ENCODE assay signal across 8 mouse cellular contexts in genomic region chr2:167989310-167989709, GRCm38 (mm10). TPM values are rescaled to one million over a fixed set of nuclear protein-coding genes. Genes with fewer than 3 reads are reported as not detected.
DNase-seq lines count a peak whose midpoint lies in the region; ATAC-seq and TF ChIP-seq lines count a peak whose summit lies in the region.

No protein-coding gene starts in this region.

- H3K27ac ChIP-seq in limb, embryonic 12.5 days = no peak overlapping the region
- peak overlapping the region; percentile 49 for H3K27ac ChIP-seq in stomach, postnatal 0 days (replicated peaks)

- H3K36me3 ChIP-seq in limb, embryonic 12.5 days = no peaks in the 10 kb centered on the region
- no peaks in the 10 kb centered on the region for H3K36me3 ChIP-seq in stomach, postnatal 0 days (ENCODE audit: control insufficient read depth, insufficient read depth, low read length)

- H3K9ac ChIP-seq in limb, embryonic 12.5 days (replicated peaks) = peak overlapping the region; percentile 12; the same call in 1 of the 2 replicates
- H3K9ac ChIP-seq in stomach, postnatal 0 days (ENCODE audit: low read length) = 0 out of 2 replicates have a peak overlapping the region, but pooled peaks have one; percentile 31

- peak; percentile 66 for DNase-seq in gastrocnemius, postnatal 10 days
- DNase-seq in gastrocnemius, adult 8-10 months (ENCODE audit: low spot score in 2 of 2) = no peak
- peak; percentile 67 for DNase-seq in urinary bladder, postnatal 14 days (ENCODE audit: low spot score)
- DNase-seq in urinary bladder, adult 2 months (ENCODE audit: low spot score) = no peak
- DNase-seq in stomach, postnatal 0 days (ENCODE audit: low spot score) = peak; percentile 82
- DNase-seq in right cerebral cortex, adult 2 months (ENCODE audit: low spot score in 2 of 2) = no peak

- peaks cover 30% of the 10 kb centered on the region for H3K4me1 ChIP-seq in limb, embryonic 12.5 days (replicated peaks)
- peaks cover 13% of the 10 kb centered on the region; the same call in 1 of the 2 replicates for H3K4me1 ChIP-seq in stomach, postnatal 0 days (replicated peaks; ENCODE audit: control insufficient read depth, insufficient read depth)

- ATAC-seq in limb, embryonic 12.5 days (ENCODE audit: insufficient number of reproducible peaks, insufficient read depth, low FRiP score, low TSS enrichment, low read depth) = no peak
- peak; percentile 47; the same call in 1 of the 2 replicates for ATAC-seq in stomach, postnatal 0 days (ENCODE audit: low FRiP score, low TSS enrichment)
- no peak for ATAC-seq in erythroid progenitor cell, adult 5-6 weeks (replicated peaks; ENCODE audit: low FRiP score, poor library complexity, severe bottlenecking)

- TF ChIP-seq CTCF in stomach, postnatal 0 days (IDR thresholded peaks at IDR 0.05; ENCODE audit: low read depth) = no peak

- WGBS in limb, embryonic 12.5 days = 77% methylated on average over 14 of the region's 14 CpGs
- 29% methylated on average over 14 of the region's 14 CpGs for WGBS in stomach, postnatal 0 days

- H3K9me3 ChIP-seq in limb, embryonic 12.5 days = no peaks in the 10 kb centered on the region
- no peaks in the 10 kb centered on the region for H3K9me3 ChIP-seq in stomach, postnatal 0 days (ENCODE audit: control insufficient read depth, low read length)

- H3K4me2 ChIP-seq in limb, embryonic 12.5 days = no peak overlapping the region
- peak overlapping the region; percentile 37 for H3K4me2 ChIP-seq in stomach, postnatal 0 days (replicated peaks; ENCODE audit: low read depth)

- no peak overlapping the region for H3K4me3 ChIP-seq in limb, embryonic 12.5 days (replicated peaks)
- no peak overlapping the region for H3K4me3 ChIP-seq in stomach, postnatal 0 days (ENCODE audit: low read depth, low read length)

- TF ChIP-seq EP300 in stomach, postnatal 0 days (optimal IDR thresholded peaks at IDR 0.05) = no peak

- peaks cover 19% of the 10 kb centered on the region for H3K27me3 ChIP-seq in limb, embryonic 12.5 days
- H3K27me3 ChIP-seq in stomach, postnatal 0 days (ENCODE audit: control insufficient read depth, insufficient read depth, low read length) = no peaks in the 10 kb centered on the region

RNA-seq across cellular contexts. Expression of gene Ripor3, which starts 21.1 kb away (rescaled TPM):
- total RNA-seq in gastrocnemius, postnatal 10 days (2021) = 1 to 10 TPM; 3.5 to 5.8 TPM
- total RNA-seq in gastrocnemius, adult 8-10 months (2022) = under 1 TPM in 2 of 4 experiments, not detected in 2; 0.39 to 0.41 TPM
- polyA plus RNA-seq in urinary bladder, adult 2 months (2012; rRNA removed) = 8.4 and 10.6 TPM in 2 replicates
- 0.73 and 0.98 TPM in 2 replicates for polyA plus RNA-seq in limb, embryonic 12.5 days (2016; fragmentation: Nextera tagmentation; extraction: Ambion mirVana)
- 3.0 and 3.2 TPM in 2 replicates for polyA plus RNA-seq in stomach, postnatal 0 days (2015; fragmentation: Nextera tagmentation; extraction: Ambion mirVana)
- not detected in 2 replicates for total RNA-seq in erythroid progenitor cell, adult 5-6 weeks (2015; ENCODE audit: low replicate concordance)
- 0.45 TPM in 1 of 2 replicates, not detected in the other for total RNA-seq in erythroid progenitor cell, adult 5-6 weeks (2017; ENCODE audit: low replicate concordance)

RNA-seq across cellular contexts. Expression of gene Ptpn1, which starts 57.5 kb away (rescaled TPM):
- 10 to 100 TPM; 16.4 to 22.7 TPM for total RNA-seq in gastrocnemius, postnatal 10 days (2021)
- 10 to 100 TPM; 10.6 to 16.5 (median 14.9) TPM for total RNA-seq in gastrocnemius, adult 8-10 months (2022)
- polyA plus RNA-seq in urinary bladder, adult 2 months (2012; rRNA removed) = 34.5 and 35.1 TPM in 2 replicates
- polyA plus RNA-seq in limb, embryonic 12.5 days (2016; fragmentation: Nextera tagmentation; extraction: Ambion mirVana) = 51.7 and 60.1 TPM in 2 replicates
- polyA plus RNA-seq in stomach, postnatal 0 days (2015; fragmentation: Nextera tagmentation; extraction: Ambion mirVana) = 51.1 and 51.3 TPM in 2 replicates
- 5.0 and 6.1 TPM in 2 replicates for total RNA-seq in erythroid progenitor cell, adult 5-6 weeks (2015; ENCODE audit: low replicate concordance)
- 4.3 and 13.9 TPM in 2 replicates for total RNA-seq in erythroid progenitor cell, adult 5-6 weeks (2017; ENCODE audit: low replicate concordance)

Comparison
In these comparisons a context has a peak if more than half of its experiments do, and no peak if none do; other contexts are left out.
1. DNase-seq: peak in gastrocnemius, postnatal 10 days (single experiment), urinary bladder, postnatal 14 days (single experiment) and stomach, postnatal 0 days (single experiment); none in gastrocnemius, adult 8-10 months (0 of 2), urinary bladder, adult 2 months (single experiment) and right cerebral cortex, adult 2 months (0 of 2).